Mouse (Mus musculus): ENCODE data around the gene Serpina3f. TPM values are rescaled to one million over a fixed set of nuclear protein-coding genes. Genes with fewer than 3 reads are reported as not detected.

Serpina3f gene
- total RNA-seq (2023) = 0.65 TPM

GRCm38 (mm10) chr12:104214445-104214753 lies at the start of gene Serpina3f:
Gene Serpina3f, plus strand, starts transcription at chr12:104214544.

GRCm38 (mm10) chr12:104235915-104236314 lies 21.6 kb downstream of the Serpina3f start, which contains the start of gene Serpina3g:
Gene Serpina3g, plus strand, starts transcription at chr12:104236245.

DNA sequence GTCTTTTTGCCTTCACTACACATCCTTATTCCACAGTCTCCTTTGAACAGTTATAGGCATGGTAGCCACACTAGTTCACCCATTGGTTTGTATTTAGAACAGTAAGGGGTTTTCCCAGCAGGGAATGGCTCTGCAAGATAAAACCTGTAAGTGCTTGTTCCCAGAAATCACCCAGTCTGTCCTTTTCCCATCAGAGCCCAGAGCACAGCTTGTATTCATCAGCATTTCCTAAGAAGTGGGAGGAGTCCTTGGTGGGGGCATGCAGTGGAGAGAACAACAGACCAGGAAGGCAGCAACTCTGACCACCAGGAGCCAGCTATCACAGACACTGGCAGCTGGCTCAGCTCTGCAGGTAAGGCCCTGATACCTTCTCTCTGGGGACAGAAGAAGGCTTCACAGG lies 48.5 kb downstream of the Serpina3f start, which contains the start of gene Serpina3i:
Gene Serpina3i, plus strand, starts transcription at position 260 of the 400 bp plus-strand sequence.

Other genes starting within 250 kb of the Serpina3f start
- gene Serpina11, start 224.6 kb upstream of the Serpina3f start, total RNA-seq (2023) = not detected
- gene Serpina9, start 200.8 kb upstream of the Serpina3f start, total RNA-seq (2023) = not detected
- gene Serpina12, start 170.1 kb upstream of the Serpina3f start, total RNA-seq (2023) = not detected
- not detected for gene Serpina5, start 113.4 kb upstream of the Serpina3f start, total RNA-seq (2023)
- not detected for gene Serpina3a, start 101.8 kb upstream of the Serpina3f start, total RNA-seq (2023)
- not detected for gene Serpina3b, start 86.5 kb upstream of the Serpina3f start, total RNA-seq (2023)
- not detected for gene Serpina3c, start 60.7 kb upstream of the Serpina3f start, total RNA-seq (2023)
- 10.6 TPM for gene Serpina3g, start 21.7 kb downstream of the Serpina3f start, total RNA-seq (2023)
- not detected for gene Serpina3i, start 48.6 kb downstream of the Serpina3f start, total RNA-seq (2023)
- gene Serpina3j, start 100.0 kb downstream of the Serpina3f start, total RNA-seq (2023) = not detected
- gene Serpina3k, start 123.9 kb downstream of the Serpina3f start, total RNA-seq (2023) = not detected
- gene Serpina3m, start 123.9 kb downstream of the Serpina3f start, total RNA-seq (2023) = not detected
- not detected for gene Serpina3n, start 192.2 kb downstream of the Serpina3f start, total RNA-seq (2023)